Mouse (Mus musculus): ENCODE measurements around the gene Crybb2.
A peak's percentile ranks its signal among the peaks of the same experiment; 100 is the strongest.
"Not testable (repeated sequence)": the region's sequence is repeated elsewhere in the genome, so short reads cannot be mapped to it uniquely, and the experiment has no call there.

Gene Crybb2

DNA sequence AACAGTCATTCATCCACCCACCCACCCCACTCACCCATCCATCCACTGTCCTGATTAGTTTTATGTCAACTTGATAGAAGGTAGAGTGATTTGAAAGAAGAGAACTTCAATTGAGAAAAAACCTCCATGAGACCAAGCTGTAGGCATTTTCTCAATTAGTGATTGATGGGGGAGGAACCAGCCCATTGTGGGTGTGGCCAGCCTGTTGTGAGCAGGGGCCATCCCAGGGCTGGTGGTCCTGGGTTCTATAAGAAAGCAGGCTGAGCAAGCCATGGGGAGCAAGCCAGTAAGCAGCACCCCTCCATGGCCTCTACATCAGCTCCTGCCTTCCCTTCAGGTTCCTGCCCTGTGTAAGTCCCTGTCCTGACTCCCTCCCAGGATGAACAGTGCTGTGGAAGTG, at the start of gene Crybb2:
TSS of gene Crybb2 (minus strand) at position 101 of the 400 bp plus-strand sequence.
- no peak for DNase-seq (ENCODE audit: low read depth, low spot score)

GRCm38 (mm10) chr5:113119291-113119690, 49.4 kb upstream of the Crybb2 start:
- DNase-seq (ENCODE audit: low read depth, low spot score) = no peak

DNA sequence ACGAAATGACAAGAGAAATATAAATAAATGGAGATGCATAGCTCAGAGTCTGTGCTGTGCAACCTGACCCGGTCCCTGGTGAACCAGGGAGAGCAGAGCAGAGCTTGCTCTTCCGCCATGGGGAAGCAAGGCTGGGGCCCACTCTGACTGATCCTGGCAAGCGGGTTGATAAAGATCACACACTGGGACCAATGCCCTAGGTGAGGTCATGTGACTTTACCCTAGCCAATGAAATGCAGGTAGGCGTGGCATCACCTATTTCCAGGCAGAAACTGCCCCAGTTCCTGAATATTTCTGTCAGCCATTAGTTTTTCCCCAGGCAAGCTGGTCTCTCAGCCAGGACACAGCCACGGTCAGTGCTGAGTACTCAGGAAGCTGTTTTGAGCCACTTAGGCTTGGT, 48.8 kb upstream of the Crybb2 start:
- DNase-seq (ENCODE audit: low read depth, low spot score) = no peak

GRCm38 (mm10) chr5:113117361-113117760, 47.4 kb upstream of the Crybb2 start:
- no peak for DNase-seq (ENCODE audit: low read depth, low spot score)

GRCm38 (mm10) chr5:113115896-113116295, 46.0 kb upstream of the Crybb2 start:
- no peak for DNase-seq (ENCODE audit: low read depth, low spot score)

GRCm38 (mm10) chr5:113114264-113115225, 44.6 kb upstream of the Crybb2 start:
- peak; percentile 75 for DNase-seq (ENCODE audit: low read depth, low spot score)

- no peak for DNase-seq (ENCODE audit: low read depth, low spot score)
These were observed 43.2 kb upstream of the Crybb2 start for GRCm38 (mm10) chr5:113113120-113113519.

GRCm38 (mm10) chr5:113111336-113111735, 41.4 kb upstream of the Crybb2 start:
- no peak for DNase-seq (ENCODE audit: low read depth, low spot score)

DNA sequence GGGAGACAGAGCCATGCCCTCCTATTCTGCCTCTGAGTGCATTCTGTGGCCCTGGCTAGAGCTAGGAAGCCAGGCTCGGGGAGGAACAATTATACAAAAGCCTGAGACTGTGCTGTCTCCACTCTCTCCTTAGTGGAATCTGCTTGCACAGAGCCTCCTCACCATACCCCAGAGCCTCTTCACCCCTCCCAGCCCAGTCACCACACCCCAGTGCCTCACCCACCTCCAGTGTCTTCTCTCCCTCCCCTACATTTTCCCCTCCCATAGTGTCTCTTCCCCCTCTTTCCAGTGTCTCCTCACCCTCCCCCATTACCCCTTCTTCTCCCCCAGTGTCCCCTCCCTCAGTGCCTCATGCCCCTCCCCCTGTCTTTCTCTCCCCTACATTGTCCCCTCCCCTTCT, 41.0 kb upstream of the Crybb2 start:
- DNase-seq (ENCODE audit: low read depth, low spot score) = no peak

GRCm38 (mm10) chr5:113109651-113110050, 39.7 kb upstream of the Crybb2 start:
- not testable (repeated sequence) for DNase-seq (ENCODE audit: low read depth, low spot score)

- DNase-seq (ENCODE audit: low read depth, low spot score) = no peak
These were observed 38.3 kb upstream of the Crybb2 start for GRCm38 (mm10) chr5:113108165-113108764.

DNA sequence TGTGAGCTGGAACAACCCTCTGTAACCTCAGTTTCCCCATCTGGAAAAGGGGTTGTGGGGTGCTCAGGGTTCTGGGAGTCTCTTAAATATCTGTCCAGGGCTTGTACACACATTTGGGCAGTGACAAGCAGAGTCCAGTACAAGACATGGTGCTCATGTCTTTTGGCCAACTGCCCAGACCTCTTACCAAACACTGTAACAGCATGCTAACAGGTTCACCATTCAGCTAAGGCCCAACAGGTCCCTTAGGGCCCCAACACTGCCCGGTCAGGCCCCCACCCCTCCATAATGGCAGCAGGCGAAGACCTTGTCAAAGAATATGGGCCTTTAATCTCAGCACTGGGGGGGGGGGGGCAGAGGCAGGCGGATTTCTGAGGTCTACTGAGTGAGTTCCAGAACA, 37.8 kb upstream of the Crybb2 start:
- no peak for DNase-seq (ENCODE audit: low read depth, low spot score)

DNA sequence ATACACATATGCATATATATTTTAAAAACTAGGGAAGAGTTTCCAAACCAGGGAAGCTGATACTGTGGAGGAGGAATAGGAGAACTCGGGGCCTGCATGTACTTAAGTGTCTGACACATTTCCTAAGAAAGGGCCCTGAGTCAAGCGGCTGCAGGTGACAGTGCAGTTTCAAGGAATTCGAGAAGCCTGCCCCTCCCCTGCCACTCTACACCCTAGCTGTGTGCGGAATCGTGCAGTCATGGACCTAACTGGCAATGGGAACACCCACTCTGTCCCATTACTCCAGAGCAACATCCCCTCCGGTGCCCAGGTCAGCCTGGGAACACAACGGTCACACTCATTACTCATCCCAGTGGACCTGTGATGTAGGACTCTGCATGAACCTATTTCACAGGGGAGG, 36.7 kb upstream of the Crybb2 start:
- no peak for DNase-seq (ENCODE audit: low read depth, low spot score)

DNA sequence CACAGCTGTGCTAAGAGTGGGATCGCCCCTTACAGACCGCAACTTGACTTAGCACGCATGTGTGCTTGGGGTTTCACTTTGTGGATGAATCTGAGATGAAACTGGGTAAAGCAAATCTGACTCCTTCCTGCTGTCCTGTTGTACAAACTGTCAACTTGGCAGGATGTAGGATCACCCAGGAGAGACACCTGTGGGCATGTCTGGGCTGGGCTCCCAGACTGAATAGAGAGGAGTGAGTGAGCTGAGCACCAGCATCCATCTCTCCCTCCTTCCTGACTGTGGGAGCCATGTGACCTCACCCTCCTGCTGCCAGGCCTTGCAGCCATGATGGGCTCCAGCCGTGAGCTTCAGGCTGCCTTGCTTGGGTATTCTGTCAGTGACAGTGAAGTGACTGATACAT, 35.6 kb upstream of the Crybb2 start:
- DNase-seq (ENCODE audit: low read depth, low spot score) = no peak

- no peak for DNase-seq (ENCODE audit: low read depth, low spot score)
These were observed 35.1 kb upstream of the Crybb2 start for GRCm38 (mm10) chr5:113105035-113105434.

GRCm38 (mm10) chr5:113102455-113102854, 32.5 kb upstream of the Crybb2 start:
- DNase-seq (ENCODE audit: low read depth, low spot score) = no peak

GRCm38 (mm10) chr5:113101457-113101856, 31.5 kb upstream of the Crybb2 start:
- no peak for DNase-seq (ENCODE audit: low read depth, low spot score)

- DNase-seq (ENCODE audit: low read depth, low spot score) = no peak
These were observed 30.5 kb upstream of the Crybb2 start for GRCm38 (mm10) chr5:113100422-113100821.

- peak; percentile 70 for DNase-seq (ENCODE audit: low read depth, low spot score)
These were observed 29.6 kb upstream of the Crybb2 start for GRCm38 (mm10) chr5:113099546-113099945.

DNA sequence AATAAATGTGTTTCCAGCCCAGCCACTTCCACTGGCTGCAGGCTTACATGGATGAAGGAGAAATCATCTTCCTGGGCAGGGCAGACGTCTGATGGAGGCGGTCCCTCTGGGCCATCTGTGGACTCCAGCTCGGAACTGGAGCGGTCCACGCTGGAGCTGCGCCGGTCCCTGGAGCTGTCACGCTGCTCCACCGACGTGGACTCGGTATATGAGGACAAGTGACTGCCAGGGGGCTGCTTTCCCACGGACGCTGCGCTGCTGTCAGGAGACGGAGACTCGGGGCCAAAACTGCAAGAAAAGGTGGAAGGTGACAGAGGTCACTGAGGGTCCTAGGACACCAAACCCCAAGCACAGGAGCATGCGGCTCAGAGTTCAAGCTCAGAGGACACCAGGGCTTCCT, 27.6 kb upstream of the Crybb2 start:
- no peak for DNase-seq (ENCODE audit: low read depth, low spot score)

DNA sequence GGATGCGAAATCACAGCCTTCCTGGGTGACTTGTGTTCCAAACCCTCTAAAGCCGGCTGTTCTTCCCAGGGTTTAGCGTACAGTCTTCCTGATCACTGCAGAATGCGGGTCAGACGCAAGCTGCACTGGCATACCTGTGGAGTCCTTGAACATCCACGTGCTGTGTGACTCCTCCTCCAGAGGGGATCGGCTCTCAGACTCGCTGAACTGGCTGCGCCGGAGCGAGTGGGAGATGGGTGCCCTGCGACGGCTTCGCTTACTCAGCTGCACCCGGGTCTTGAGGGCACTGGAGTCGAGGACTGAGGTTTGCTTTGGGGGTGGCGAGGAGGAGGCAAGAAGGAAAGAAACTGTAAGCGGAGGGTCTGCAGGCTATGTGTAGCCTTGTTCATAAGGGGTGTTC, 25.5 kb upstream of the Crybb2 start:
- DNase-seq (ENCODE audit: low read depth, low spot score) = no peak

DNA sequence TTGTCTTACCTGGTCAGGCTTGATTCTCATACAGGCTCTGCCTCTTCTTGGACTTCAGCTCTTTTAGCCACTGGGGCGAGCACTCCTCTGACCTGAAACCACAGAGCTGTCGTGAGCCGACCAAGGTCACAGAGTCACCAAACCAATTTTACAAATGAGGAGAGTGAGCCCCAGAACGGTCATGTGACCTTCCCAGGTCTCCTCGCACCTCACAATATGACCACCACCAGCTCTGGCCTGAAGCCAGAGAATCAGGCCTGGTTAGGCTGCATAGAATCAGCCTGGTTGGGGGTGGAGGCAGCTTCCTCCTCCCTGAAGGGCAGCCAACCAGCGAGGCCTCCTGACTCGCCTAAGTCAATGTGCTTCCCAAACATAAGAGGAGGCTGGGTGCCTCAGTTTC, 22.5 kb upstream of the Crybb2 start:
- DNase-seq (ENCODE audit: low read depth, low spot score) = no peak

DNA sequence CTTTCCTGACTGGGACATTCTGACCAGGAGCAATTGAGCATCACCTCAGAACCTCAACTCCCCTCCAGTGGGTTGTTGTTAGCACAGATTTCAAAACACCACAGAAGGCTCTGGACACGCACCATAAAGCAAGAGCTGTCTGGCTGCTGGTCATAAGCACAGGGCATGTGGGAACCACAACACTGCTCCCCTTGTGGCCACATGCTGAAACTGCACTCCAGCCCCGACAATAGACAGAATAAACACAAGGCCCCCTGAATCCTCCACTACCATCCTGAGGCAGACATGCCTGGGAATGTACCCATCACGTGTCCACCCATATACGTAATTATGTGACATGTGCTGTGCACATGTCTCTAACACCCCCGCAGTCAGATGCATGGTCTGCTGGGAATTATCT, 21.2 kb upstream of the Crybb2 start:
- DNase-seq (ENCODE audit: low read depth, low spot score) = no peak
